In the genomic region with DNA sequence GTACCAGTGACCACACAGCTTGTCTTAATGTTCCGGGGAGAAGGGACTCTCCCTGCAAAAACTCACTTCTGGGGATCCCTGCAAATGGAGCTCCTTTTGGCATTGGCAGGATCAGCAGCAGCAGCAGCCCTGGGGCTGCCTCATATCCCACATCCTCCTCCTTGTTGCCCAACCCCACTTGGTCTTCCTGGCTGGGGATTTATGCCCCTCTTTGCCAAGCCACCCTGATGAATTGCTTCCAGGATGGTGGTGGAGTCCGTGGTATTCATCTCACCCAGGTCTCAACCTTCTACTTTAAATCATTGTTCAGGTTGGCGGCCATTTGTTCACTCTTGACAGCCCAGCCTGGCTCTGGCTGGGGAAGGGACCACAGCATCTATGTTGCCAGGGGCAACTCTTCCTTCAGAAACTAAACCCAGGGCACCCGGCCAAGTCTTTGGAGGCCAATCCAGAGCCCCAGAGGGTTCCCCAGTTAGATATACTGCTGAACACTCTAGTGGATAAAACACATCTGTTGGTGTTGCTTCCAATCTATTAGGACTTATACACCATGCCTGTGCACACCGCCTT, we compare ENCODE assay signal across 16 mouse cellular contexts.
DNase-seq lines count a peak whose midpoint lies in the region; ATAC-seq and TF ChIP-seq lines count a peak whose summit lies in the region.
"Had no signal": no experiment of that assay in that cellular context is flagged by ENCODE, and none has a peak within 500 bp of the region (broad histone marks: within the 10 kb centered on the region; RNA-seq: fewer than 3 reads in every experiment).

No protein-coding gene starts in this region.

- TF ChIP-seq CTCF in lung, embryonic 14.5 days (IDR thresholded peaks at IDR 0.05; ENCODE audit: low read depth), result no peak

- H3K27ac ChIP-seq in hindbrain, embryonic 14.5 days, result no peak overlapping the region
- no peak overlapping the region for H3K27ac ChIP-seq in hindbrain, embryonic 11.5 days (ENCODE audit: low read depth, low read length)
- H3K27ac ChIP-seq in lung, embryonic 14.5 days (ENCODE audit: low read depth), result no peak overlapping the region
- H3K27ac ChIP-seq: heart, embryonic 10.5 days; liver, embryonic 13.5 days had no signal

- H3K9me3 ChIP-seq in hindbrain, embryonic 14.5 days (ENCODE audit: control insufficient read depth, low read length), result no peaks in the 10 kb centered on the region
- H3K9me3 ChIP-seq in hindbrain, embryonic 11.5 days (ENCODE audit: control insufficient read depth, low read length), result no peaks in the 10 kb centered on the region
- no peaks in the 10 kb centered on the region for H3K9me3 ChIP-seq in lung, embryonic 14.5 days (ENCODE audit: low read depth, low read length)
- H3K9me3 ChIP-seq: heart, embryonic 10.5 days; liver, embryonic 13.5 days had no signal

- WGBS in hindbrain, embryonic 14.5 days, result 58% methylated on average over 5 of the region's 5 CpGs
- WGBS in hindbrain, embryonic 11.5 days, result 72% methylated on average over 5 of the region's 5 CpGs
- WGBS in lung, embryonic 14.5 days, result 51% methylated on average over 5 of the region's 5 CpGs

- no peaks in the 10 kb centered on the region for H3K27me3 ChIP-seq in hindbrain, embryonic 14.5 days (ENCODE audit: control insufficient read depth, insufficient read depth, low read length)
- no peaks in the 10 kb centered on the region for H3K27me3 ChIP-seq in hindbrain, embryonic 11.5 days (ENCODE audit: control insufficient read depth, insufficient read depth, low read length)
- H3K27me3 ChIP-seq in lung, embryonic 14.5 days (ENCODE audit: insufficient read depth, low read length), result no peaks in the 10 kb centered on the region
- H3K27me3 ChIP-seq: liver, embryonic 13.5 days; megakaryocyte, embryonic 14.5 days had no signal

- DNase-seq in cerebellum, postnatal 10 days, result peak; percentile 67 to 76
- no peak for DNase-seq in cerebellum, postnatal 25 days
- peak; percentile 57 for DNase-seq in hindbrain, embryonic 14.5 days (ENCODE audit: low spot score)
- DNase-seq in hindbrain, embryonic 11.5 days (ENCODE audit: low spot score), result no peak
- peak; percentile 75 for DNase-seq in lung, embryonic 14.5 days
- DNase-seq in lung, postnatal 4 days, result no peak
- peak; percentile 68 for DNase-seq in right cerebral cortex, postnatal 4 days
- no peak for DNase-seq in right cerebral cortex, adult 18-20 months
- DNase-seq: cerebellum, postnatal 36 days; gastrocnemius, postnatal 14 days; heart, postnatal 10 days; liver, embryonic 13.5 days; thymus, adult 18-20 months had no signal

- peaks cover 2% of the 10 kb centered on the region; the same call in 1 of the 2 replicates for H3K4me1 ChIP-seq in hindbrain, embryonic 14.5 days (replicated peaks; ENCODE audit: control insufficient read depth, insufficient read depth, low read length)
- no peaks in the 10 kb centered on the region for H3K4me1 ChIP-seq in hindbrain, embryonic 11.5 days (replicated peaks; ENCODE audit: control insufficient read depth, insufficient read depth, low read length)
- H3K4me1 ChIP-seq in lung, embryonic 14.5 days (ENCODE audit: insufficient read depth), result no peaks in the 10 kb centered on the region
- H3K4me1 ChIP-seq: liver, embryonic 13.5 days; megakaryocyte, embryonic 14.5 days had no signal

- peak; percentile 65; the same call in 1 of the 2 replicates for ATAC-seq in hindbrain, embryonic 14.5 days (ENCODE audit: low FRiP score)
- ATAC-seq in hindbrain, embryonic 11.5 days (ENCODE audit: low FRiP score), result no peak
- peak; percentile 35; the same call in 1 of the 2 replicates for ATAC-seq in lung, embryonic 14.5 days (ENCODE audit: insufficient read depth)
- ATAC-seq: lung, postnatal 0 days had no signal

- no peaks in the 10 kb centered on the region for H3K36me3 ChIP-seq in hindbrain, embryonic 14.5 days (replicated peaks; ENCODE audit: control insufficient read depth, insufficient read depth)
- H3K36me3 ChIP-seq in hindbrain, embryonic 11.5 days (ENCODE audit: control insufficient read depth, insufficient read depth, low read length), result no peaks in the 10 kb centered on the region
- H3K36me3 ChIP-seq in lung, embryonic 14.5 days (ENCODE audit: insufficient read depth), result no peaks in the 10 kb centered on the region
- H3K36me3 ChIP-seq: heart, embryonic 10.5 days; liver, embryonic 13.5 days had no signal

- no peak overlapping the region for H3K9ac ChIP-seq in hindbrain, embryonic 14.5 days
- H3K9ac ChIP-seq in hindbrain, embryonic 11.5 days (ENCODE audit: low read depth, low read length), result no peak overlapping the region
- H3K9ac ChIP-seq in lung, embryonic 14.5 days, result no peak overlapping the region
- H3K9ac ChIP-seq: liver, embryonic 13.5 days had no signal

- H3K4me2 ChIP-seq in hindbrain, embryonic 14.5 days (replicated peaks), result no peak overlapping the region
- no peak overlapping the region for H3K4me2 ChIP-seq in hindbrain, embryonic 11.5 days (replicated peaks; ENCODE audit: low read depth, low read length)
- no peak overlapping the region for H3K4me2 ChIP-seq in lung, embryonic 14.5 days
- H3K4me2 ChIP-seq: liver, embryonic 13.5 days had no signal

- H3K4me3 ChIP-seq in hindbrain, embryonic 14.5 days (replicated peaks; ENCODE audit: low read length), result no peak overlapping the region
- no peak overlapping the region for H3K4me3 ChIP-seq in hindbrain, embryonic 11.5 days (ENCODE audit: low read depth, low read length)
- H3K4me3 ChIP-seq in lung, embryonic 14.5 days (ENCODE audit: low read depth, low read length), result no peak overlapping the region
- H3K4me3 ChIP-seq: heart, embryonic 10.5 days; liver, embryonic 13.5 days; megakaryocyte, embryonic 14.5 days had no signal

Comparison
In these comparisons a context has a peak if more than half of its experiments do, and no peak if none do; other contexts are left out.
1. DNase-seq: peak in cerebellum, postnatal 10 days (2 of 2), hindbrain, embryonic 14.5 days (single experiment), lung, embryonic 14.5 days (single experiment) and right cerebral cortex, postnatal 4 days (single experiment); none in cerebellum, postnatal 25 days (0 of 2), hindbrain, embryonic 11.5 days (single experiment), lung, postnatal 4 days (0 of 2) and right cerebral cortex, adult 18-20 months (single experiment).